Mouse (Mus musculus) layer of hippocampus, adult 9-11 months (tissue): ENCODE measurements at regions not wholly inside any gene's neighbourhood (a gene's known extent, or its start where the extent isn't known, plus 50 kb on each side); places are given as distances from the start of the nearest gene placed in this dataset.
"Not testable (repeated sequence)": the region's sequence is repeated elsewhere in the genome, so short reads cannot be mapped to it uniquely, and the experiment has no call there.

Experiments used
- DNase-seq: peaks from one replicate; pipeline ENCODE4 v3.0.0; 2022

DNA sequence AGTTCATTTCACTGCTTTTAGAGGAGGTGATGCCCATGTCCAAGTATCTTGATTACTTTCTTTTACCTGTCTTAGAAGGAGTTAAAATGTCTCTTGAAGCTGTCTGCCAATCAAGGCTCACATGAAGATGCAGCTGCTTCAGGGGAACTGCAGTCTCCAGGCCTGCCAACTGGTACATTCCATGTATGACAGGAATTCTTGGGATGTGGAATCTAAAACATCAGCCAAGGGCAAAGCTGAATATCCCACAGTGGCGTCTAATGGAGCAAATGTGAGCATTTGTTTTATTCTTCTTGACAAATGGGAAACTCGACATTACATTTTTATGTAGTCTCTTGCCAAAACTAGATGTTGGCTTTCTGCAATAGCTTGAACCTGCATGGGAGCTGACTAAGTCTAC lies 438.7 kb upstream of the Adamts5 start:
- no peak for DNase-seq

DNA sequence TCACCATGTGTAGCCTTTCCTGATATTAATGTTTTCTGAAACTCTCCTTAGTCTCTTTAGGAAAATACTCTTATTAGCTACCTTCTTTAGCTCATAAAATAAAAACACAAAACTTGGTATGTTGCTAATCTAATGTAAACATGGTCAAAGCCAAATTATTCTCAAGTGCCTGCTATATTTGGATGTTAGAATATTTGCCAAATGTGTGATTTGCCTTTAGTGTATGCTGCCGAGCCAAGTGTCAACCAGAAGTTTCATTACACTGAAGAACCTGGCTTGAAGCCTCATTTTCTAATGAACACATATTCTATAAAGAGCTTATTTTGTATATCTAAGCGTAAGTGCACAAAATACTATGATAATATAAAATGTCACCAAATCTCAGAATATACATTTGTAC lies 423.8 kb upstream of the Adamts5 start:
- no peak for DNase-seq

DNA sequence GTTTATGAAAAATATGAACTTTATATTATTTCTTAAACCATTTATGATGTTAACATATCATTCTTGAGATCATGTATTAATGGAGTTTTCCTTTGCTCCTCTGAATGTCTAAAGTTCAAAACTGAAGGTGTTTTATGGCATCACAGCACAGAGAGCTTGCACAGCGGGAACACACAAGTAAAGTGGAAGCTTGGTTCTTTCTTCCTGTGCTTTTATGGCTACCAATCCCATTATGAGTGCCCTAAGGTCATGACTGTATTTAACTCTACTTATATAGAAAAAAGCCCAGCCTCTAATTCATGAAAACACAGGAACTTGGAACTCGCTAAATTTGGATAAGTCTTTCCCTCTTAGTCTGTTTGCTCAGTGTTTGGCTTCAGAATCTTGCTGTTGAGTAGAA lies 417.3 kb upstream of the Adamts5 start:
- DNase-seq, result no peak

DNA sequence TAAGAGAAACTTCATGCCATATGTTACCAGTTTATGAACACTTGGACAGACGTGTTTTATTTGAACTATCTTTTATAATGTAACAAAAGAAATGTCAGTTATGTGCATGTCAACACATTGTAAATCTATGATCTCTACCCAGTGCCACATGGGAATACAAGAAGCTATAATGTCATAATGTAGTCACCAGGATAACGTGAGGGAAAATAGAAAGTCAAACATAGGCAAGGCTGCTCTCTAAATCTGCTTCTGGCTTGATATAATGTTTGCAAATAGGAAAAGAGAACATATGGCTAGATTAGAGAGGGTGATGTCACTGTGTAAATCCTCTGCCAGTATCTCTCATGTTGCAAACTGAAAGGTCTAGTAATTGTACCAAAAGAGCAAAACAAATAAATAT lies 408.1 kb upstream of the Adamts5 start:
- no peak for DNase-seq

DNA sequence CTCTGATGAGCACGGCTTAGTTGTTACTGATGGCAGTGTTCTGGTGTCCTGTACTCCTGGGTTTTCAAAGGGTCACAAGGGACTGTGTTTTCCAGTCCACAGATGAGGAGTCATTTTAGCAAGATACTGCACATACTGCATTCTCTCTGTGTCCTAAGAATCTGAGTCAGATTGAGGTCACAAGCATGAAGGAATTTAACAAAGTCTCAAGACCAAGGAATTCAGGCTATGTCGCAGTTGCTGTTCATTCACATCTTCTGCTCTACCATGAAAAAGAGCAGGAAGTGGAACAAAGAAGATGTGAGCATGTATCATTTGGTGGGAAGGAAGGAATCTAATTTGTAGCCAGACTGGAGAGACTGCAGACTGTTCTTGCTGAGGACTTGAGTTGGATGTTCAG lies 402.2 kb upstream of the Adamts5 start:
- no peak for DNase-seq

DNA sequence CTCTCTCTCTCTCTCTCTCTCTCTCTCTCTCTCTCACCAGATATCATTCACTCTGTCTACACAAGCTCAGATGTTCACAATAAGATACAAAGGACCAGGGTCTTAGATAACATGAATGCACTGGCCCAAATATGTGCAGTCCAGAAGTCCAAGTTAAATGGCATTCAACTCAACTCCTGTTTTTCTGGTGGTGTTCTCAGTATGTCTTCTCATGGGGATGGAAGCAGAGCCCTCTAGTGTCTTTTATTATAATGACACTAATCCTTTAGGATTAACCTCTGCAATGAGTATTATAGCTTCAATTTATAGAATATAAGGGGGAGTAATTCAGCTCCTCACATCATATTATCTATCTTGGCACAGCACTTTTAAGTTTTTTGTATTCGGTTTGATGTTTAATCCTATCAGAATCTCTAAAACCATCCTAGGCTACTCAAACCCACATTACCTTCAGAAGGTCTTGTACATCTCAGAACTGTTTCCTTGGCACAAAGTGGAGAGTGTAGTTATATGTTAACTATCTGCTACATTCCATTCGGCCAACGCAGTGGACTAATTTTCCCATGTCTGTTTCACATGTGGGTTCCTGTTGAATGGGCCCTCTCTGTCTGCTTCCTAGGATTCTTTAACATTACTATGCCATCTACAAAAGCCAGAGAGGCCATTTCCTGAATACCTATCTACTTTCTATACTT lies 401.0 kb upstream of the Adamts5 start:
- DNase-seq, result no peak

DNA sequence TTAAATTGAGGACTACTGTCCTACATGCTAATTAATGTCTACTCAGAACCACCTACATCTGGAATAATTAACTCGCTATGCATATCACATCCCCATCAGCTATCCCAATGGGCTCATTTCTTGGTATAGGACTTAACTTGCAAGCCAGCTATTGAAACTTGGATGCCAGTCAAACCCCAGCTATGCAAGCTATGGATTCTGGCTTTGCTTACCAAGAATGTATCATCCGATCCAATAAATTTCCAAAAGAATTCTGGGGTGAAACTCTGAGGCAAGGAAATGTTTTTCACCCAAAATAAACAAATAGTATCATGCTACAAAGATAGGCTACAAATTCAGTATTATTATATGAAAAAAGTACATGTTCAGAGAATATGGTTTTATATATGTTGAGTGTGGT lies 392.8 kb upstream of the Adamts5 start:
- no peak for DNase-seq

DNA sequence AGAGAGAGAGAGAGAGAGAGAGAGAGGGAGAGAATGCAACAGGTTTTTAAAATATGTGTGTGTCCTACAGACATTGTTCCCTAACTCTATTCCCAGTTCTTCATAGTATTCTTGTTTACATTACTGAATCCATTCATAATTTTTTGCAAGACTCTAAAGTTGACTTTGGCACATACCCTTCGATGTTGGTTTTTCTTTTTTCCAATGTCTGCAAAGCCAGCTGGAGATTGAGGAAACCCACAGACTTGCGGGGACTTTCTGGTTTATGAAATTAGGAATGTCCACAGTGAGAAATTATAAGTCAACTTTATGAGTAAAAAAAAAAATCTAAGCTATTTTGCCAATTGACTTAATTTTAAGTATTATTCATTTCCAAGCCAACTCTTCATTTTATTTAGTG lies 379.7 kb upstream of the Adamts5 start:
- DNase-seq, result no peak

DNA sequence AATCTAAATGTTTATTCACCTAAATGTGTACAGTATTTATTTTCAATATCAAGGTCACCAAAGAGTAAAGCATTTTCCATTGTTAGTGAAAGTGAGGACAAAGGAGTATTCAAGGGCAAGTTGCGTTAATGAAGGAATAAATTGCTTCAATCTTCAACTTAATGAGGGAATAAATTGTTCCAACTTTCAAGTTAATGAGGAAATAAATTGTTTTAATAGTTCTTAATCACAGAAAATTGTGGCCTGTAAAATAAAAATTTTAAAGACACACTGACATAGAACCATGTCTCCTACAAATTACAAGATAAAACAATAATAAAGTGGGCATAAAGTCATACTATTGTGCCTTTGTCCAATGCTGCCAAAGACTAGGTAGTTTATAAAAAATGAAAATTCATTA lies 375.4 kb upstream of the Adamts5 start:
- no peak for DNase-seq

DNA sequence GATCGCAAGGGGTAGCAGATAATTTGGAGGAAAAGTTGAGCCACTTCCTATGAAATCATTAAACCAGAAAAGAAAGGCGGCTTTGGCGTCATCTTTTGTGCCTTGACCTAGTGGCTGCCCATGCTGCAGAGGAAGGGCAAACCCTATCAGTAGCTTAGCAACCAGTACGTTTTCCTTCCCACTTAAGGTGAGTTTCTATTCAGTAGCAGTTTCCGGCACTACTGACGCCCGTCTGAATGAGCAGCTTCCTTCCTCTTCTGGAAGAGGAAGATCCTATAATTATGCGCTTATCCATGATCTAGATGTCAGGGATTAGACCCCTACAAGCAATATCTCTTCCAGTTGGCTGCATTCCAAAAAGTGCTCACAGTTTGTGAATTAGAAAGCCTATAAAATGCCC lies 360.0 kb upstream of the Adamts5 start:
- DNase-seq, result no peak

DNA sequence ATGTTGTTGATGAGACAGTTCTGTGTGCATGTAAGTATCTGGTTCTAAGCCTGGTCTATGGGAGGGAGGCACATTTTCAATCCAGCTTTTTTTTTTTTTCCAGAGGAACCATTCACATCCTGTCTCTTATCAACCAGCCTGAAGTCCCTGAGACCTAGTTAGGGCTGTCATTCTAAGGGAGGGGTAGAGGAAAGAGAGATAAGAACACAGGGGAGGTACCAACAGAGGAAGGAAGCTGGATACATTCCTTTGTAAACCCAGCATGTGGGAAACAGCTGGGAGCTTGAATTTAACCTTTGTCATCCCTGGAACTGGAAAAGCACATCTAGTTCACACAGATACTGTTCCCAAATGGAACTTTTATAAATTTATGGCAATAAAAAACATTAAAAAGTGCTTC lies 351.0 kb upstream of the Adamts5 start:
- no peak for DNase-seq

DNA sequence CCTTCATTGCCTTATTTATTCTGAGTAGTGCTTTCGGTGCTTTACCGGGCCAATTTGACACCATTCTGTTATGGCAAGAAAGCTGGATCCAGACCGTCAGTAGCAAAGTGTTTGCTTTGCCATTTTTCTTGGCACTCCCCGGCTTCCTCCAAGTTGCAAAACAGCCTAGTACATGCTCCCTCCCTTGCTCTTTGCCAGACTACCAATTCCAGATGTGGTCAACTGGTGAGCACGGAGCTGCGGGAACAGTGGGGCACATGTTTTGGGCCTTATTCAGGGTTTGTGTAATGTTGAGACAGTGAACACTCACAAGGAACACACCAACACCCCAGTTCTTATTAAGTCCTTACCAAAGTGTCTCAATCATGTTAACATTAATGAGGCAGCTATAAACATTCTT lies 348.4 kb upstream of the Adamts5 start:
- DNase-seq, result no peak

DNA sequence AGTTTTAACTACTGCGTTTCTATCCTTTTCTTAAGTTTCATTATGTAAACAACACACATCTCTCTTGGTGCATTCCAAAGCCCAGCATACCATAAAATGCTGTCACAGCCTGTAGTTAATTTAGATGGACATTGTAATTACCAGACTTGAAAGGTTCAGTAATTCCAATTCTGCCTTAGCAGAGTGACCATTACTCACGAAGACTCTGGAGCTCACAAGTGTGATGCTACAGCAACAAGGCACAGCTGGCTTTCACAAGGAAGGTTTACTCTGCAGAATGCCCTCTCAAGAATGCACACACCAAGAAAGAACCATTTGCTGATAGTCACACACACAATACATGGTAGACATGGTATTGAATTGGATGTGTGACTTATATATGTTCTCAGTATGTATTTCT lies 342.6 kb upstream of the Adamts5 start:
- no peak for DNase-seq

DNA sequence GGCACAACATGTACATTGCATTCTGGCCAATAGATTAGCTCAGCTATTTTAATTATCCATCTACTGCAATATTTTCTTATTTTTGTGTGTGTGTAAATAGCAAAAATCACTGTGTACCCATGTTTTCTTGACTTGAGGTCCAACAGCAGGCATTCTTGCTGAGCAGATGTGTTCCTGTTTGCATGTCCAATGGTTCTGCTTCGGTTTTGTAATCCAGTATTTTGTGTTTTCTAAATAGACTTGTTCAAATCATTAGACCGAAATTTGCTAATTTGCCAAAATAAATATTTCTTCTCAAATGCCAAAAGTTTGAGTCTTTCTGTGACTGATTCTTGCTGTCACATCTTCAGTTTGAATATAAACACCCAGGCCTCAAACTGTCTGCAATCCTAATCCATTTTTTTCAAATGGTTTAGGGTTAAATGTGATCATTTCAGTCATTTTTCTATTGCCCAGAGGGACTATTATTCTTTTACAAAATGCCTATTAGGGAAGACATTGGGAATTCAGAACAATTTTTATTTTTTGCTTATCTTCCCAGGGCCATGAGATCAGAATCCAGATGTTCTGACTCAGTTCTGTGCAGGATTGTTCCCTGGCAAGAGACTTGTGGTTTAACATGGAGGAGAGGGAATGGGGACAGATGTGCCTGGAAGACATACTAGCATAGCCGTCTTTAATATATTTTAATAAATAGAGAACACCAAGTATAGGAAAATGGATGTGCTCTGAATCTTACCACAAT lies 341.3 kb upstream of the Adamts5 start:
- no peak for DNase-seq

DNA sequence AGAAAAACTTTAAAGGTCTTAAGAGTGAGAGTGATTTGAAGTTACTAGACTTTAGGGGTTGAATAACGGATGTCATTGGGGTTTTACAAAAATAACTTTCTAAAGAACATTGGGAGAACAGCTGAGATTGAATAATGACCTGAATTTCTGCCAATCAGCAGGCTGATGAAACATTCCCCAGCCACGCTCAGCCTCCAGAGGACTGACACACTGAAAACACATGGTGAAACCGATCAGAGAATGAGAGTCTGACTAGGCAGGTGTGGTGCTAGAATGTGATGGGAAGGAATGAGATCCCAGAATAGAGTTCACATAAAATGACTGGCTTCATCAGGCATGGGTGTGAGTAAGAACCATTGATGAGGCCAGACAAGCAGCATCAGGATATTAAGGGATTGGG lies 321.4 kb upstream of the Adamts5 start:
- peak; percentile 4 for DNase-seq

DNA sequence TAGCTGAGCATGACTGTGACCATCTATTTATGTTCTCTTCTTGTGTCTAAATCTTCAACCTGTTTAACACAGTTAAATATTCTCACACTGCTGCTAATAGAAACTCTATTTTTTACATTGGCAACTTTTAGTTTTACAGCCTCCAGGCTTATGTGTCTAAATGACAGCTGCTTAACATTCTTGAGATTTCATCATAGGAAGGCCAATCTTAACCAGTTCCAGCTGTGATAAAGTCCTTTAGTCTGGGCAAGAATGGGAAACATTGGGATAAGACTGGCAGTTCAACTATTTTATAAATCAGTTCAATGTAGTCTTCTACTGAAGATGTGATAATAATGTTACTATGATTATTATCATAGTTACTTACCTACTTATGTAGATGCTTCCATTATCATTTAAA lies 308.9 kb upstream of the Adamts5 start:
- DNase-seq, result no peak

DNA sequence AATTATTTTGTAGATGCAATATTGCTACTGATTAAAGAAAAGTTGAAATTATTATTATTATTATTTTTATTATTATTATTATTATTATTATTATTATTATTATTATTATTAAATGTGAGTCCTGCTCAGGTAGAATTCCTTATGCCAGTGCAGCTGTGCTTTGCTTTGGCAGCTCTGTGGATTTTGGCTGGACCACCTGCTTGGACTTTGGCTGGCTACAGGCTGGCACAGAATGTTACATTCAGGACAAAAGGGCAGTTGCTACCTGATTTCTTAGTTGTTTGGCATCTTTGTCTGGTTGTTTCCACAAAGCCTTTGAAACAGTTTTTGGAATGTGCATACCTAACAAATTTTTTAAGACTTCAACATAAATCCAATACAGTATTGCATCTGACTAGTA lies 307.7 kb upstream of the Adamts5 start:
- no peak for DNase-seq

DNA sequence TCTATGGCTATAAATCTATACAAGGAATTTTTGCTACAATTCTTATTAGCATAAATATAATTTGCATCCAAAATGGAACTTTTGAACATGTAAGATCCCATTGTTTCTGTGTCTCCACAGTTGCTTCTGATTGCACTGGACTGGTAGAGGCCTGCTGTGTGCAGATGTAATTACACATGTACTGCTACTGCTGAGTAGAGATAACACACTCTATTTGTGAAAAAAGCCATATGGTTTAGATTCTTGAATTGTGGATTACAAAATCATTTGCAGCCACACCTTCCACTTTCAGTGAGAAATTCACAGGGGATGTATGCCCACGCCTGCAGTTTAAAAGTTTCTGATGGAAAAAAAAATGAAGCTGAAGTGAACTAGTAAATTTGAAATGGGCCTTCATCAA lies 288.2 kb upstream of the Adamts5 start:
- no peak for DNase-seq

DNA sequence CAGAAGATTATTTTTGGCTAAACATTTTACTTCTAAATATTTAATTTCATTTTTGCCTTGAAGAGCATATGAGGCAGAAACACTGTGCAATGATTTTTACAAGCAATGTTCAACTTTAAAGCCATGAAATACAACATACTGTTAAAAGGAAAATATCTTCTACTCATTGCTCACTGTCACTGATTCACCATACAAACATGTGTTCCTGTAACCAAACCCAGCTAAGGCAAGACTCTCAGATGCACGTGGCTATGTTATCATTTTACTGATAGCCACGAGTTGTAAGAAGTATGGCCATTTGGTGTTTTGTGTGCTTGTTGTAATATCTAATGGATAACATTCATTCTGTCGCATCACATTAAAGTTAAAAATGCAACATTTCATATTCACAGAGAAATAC lies 287.3 kb upstream of the Adamts5 start:
- DNase-seq, result no peak

DNA sequence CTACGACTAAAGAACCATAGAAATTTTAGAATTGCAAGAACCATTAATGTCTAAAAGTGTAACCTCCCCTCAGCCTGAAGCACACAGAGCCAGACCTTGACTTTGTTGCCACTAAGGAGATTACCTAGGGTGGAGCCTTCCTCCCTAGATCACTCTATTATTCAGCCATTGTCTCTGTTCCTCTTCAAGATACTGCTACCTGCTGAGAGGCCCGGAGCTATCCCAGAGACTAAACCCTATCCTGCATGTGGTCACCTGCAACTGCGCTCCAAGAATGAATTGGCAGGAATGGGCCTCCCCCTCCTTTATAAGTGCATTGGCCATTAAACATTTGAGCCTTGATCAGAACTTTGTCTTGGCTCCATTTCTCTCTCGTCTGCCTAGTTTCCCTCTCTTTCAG lies 286.0 kb upstream of the Adamts5 start:
- DNase-seq, result not testable (repeated sequence)

DNA sequence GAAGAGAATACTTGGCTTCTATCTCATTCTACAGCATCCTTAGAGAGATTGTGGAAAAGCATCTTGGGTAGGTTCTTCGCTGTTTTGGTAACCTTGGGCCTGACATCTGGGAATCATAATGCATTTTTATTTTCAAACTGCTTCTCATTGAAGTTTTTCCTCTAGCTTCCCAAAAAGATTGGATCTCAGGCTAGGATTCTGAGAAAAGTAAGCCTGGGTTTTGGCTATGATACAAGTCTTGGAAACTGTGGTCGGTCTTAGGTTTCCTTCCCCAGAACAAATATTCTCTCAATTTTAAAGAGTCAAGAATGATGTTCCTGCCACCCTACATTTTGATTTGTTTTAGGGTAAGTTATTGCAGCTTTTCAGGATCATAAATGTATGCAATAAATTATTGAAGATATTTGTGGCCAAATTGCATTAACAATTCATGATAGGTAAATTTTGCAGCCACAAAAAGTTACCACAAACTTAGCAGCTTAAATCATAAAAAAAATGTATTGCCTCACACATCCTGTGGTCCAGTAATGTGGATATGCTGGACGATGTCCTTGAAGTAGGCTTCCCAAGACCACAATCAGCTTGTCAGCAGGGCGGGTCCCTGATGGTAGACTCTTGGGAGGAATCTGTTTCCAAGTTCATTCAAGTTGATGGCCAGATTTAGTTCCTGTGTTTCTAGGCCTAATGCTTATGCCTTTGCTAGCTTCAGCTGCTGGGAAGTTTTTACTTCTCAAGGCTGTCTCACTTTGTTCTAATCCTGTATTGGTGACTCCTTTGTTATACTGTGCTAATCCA lies 257.6 kb upstream of the Adamts5 start:
- DNase-seq, result no peak

DNA sequence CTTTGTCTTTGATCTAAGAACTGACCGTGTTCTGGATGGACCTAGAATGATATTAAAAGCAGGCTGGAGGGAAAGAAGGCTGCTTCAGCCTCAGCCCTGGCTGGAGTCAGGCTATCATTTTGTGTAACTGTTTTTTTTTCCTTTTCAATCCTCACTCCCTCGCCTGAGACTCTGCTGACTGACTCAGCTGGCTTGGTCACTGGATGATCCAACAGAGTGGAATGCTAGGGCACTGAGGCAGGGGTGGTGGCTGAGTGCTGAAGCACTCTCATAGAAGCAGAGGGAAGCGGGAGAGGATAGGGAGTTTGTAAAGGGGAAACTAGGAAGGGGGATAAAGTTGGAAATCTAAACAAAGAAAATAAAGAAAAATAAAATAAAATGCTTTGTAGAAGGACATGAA lies 236.5 kb upstream of the Adamts5 start:
- DNase-seq, result no peak

DNA sequence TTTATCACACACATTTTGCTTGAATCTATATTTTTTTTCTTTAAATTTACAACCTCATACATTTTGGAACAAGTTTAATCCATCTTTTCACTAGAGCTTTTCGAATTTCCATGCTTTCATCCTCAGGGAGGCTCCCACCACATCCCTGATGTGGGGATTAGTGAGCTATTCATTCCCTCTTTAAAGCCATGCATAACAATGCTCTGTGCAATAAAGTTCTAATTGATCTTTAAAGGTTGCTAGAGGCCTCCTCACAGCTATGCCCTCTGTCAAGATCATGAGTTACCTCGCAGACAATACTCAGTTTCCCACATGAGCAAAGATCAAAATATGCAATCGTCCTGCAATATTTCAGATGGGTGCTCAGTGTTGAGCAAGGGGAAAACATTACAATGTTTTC lies 234.5 kb upstream of the Adamts5 start:
- DNase-seq, result no peak

DNA sequence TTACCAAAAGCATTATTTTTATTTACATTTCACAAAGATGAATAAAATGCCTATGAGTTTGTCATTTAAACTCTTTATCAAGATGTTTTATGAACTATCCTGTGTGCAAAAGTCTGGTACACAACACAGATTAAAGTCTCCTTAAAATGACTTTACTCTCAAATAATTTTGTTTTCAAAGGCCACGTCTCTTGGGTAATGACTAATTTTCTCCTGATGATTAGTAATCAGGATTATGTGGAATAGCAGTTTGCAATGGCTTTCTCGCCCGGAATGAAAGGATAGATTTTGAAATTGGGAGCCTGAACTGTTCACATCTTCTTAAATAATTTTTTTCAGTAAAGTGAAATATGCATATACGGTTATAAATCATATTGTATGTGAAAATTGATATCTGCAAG lies 225.8 kb upstream of the Adamts5 start:
- no peak for DNase-seq
